Mouse (Mus musculus) stomach, embryonic 14.5 days (tissue): Measurements from ENCODE around the gene Hscb. TPM values are rescaled to one million over a fixed set of nuclear protein-coding genes. Genes with fewer than 3 reads are reported as not detected.
A peak's percentile ranks its signal among the peaks of the same experiment; 100 is the strongest.

Source experiments
- ATAC-seq: fragments of 200-750 bp; cut with Nextera tagmentation; 2 replicates; pipeline ENCODE4 v1.8.0; 2017; ENCODE audit warnings: low read depth, moderate TSS enrichment; ENCODE audit not compliant: insufficient number of reproducible peaks, insufficient read depth, low FRiP score
- H3K27ac ChIP-seq: fragments of 300-500 bp; sonication (generic); 2 replicates; pipeline ENCODE4 v1.5.1; 2014; ENCODE audit warnings: mild to moderate bottlenecking, low read length, moderate library complexity, mixed read lengths
- H3K27me3 ChIP-seq: fragments of 300-500 bp; sonication (generic); 2 replicates; pipeline ENCODE4 v1.6.1; 2014; ENCODE audit warnings: low read length, control low read depth, mixed read lengths; ENCODE audit not compliant: control insufficient read depth, insufficient read depth
- H3K36me3 ChIP-seq: fragments of 300-500 bp; sonication (generic); 2 replicates; pipeline ENCODE4 v1.6.1; 2014; ENCODE audit warnings: mild to moderate bottlenecking, control low read depth, low read length, moderate library complexity, mixed read lengths; ENCODE audit not compliant: control insufficient read depth, insufficient read depth
- H3K4me1 ChIP-seq: fragments of 300-500 bp; sonication (generic); 2 replicates; pipeline ENCODE4 v1.6.1; 2014; ENCODE audit warnings: low read length, control low read depth, mixed read lengths; ENCODE audit not compliant: control insufficient read depth, insufficient read depth
- H3K4me2 ChIP-seq: fragments of 300-500 bp; sonication (generic); replicated peaks from 2 replicates; pipeline ENCODE4 v1.6.1; 2014; ENCODE audit warnings: low read depth, low read length, control low read depth
- H3K4me3 ChIP-seq: fragments of 300-500 bp; sonication (generic); 2 replicates; pipeline ENCODE4 v1.5.1; 2014; ENCODE audit warnings: low read depth, low read length, control low read depth
- H3K9ac ChIP-seq: fragments of 300-500 bp; sonication (generic); replicated peaks from 2 replicates; pipeline ENCODE4 v1.6.1; 2014; ENCODE audit warnings: low read depth, mild to moderate bottlenecking, control low read depth, low read length, moderate library complexity, mixed read lengths
- H3K9me3 ChIP-seq: fragments of 300-500 bp; sonication (generic); 2 replicates; pipeline ENCODE4 v1.6.1; 2016; ENCODE audit warnings: low read depth, low read length, control low read depth; ENCODE audit not compliant: control insufficient read depth
- WGBS: fragments of 180-500 bp; shearing (Covaris S2); extraction: QIAGEN DNeasy Blood & Tissue Kit; methylation state at CpG from one replicate; pipeline ENCODE4 v1.1.7; 2014; 5-methylcytosine and 5-hydroxymethylcytosine counted together
- polyA plus RNA-seq: library from polyadenylated mRNA; unstranded; fragments of >200 nt; fragmentation: Nextera tagmentation; extraction: Ambion mirVana; gene quantifications from 2 replicates; pipeline ENCODE4 v1.2.1, GENCODE M21; 2014

The Hscb gene
- polyA plus RNA-seq, 1 experiment from 2014 or later: 26.6 TPM

- ATAC-seq: no peak
- H3K4me2 ChIP-seq: no peak overlapping the region
- no peak overlapping the region for H3K9ac ChIP-seq
- peaks cover 5% of the 10 kb centered on the region; the same call in 1 of the 2 replicates for H3K4me1 ChIP-seq
- H3K4me3 ChIP-seq: no peak overlapping the region
- no peak overlapping the region; the same call in 1 of the 2 replicates for H3K27ac ChIP-seq
- no peaks in the 10 kb centered on the region for H3K27me3 ChIP-seq
- H3K36me3 ChIP-seq: peaks cover 9% of the 10 kb centered on the region; the same call in 1 of the 2 replicates
- H3K9me3 ChIP-seq: no peaks in the 10 kb centered on the region
Measured at GRCm38 (mm10) chr5:110874711-110875110, 35.1 kb upstream of the Hscb start.

- no peak overlapping the region for H3K4me3 ChIP-seq
- H3K27ac ChIP-seq: no peak overlapping the region
- peaks cover 11% of the 10 kb centered on the region; the same call in 1 of the 2 replicates for H3K36me3 ChIP-seq
- no peaks in the 10 kb centered on the region for H3K27me3 ChIP-seq
- H3K4me2 ChIP-seq: no peak overlapping the region
- H3K9me3 ChIP-seq: no peaks in the 10 kb centered on the region
- H3K4me1 ChIP-seq: peaks cover 9% of the 10 kb centered on the region; the same call in 1 of the 2 replicates
- no peak overlapping the region for H3K9ac ChIP-seq
- 91% methylated on average over 6 of the region's 6 CpGs for WGBS
- no peak for ATAC-seq
Measured at GRCm38 (mm10) chr5:110873160-110873559, 33.6 kb upstream of the Hscb start.

GRCm38 (mm10) chr5:110869242-110869669 is 29.7 kb upstream of the Hscb start:
- Histone ChIP-seq H3K9me3 (no peaks in the 10 kb centered on the region), H3K36me3 (peaks cover 11% of the 10 kb centered on the region; the same call in 1 of the 2 replicates), H3K4me1 (peaks cover 4% of the 10 kb centered on the region; the same call in 1 of the 2 replicates), H3K27ac (peak overlapping the region; percentile 76), H3K9ac (no peak overlapping the region), H3K27me3 (no peaks in the 10 kb centered on the region), H3K4me2 (0 out of 2 replicates have a peak overlapping the region, but pooled peaks have one; percentile 14), H3K4me3 (no peak overlapping the region)
- 12% methylated on average over 8 of the region's 8 CpGs for WGBS
- ATAC-seq: peak; percentile 72

- peaks cover 11% of the 10 kb centered on the region; the same call in 1 of the 2 replicates for H3K36me3 ChIP-seq
- H3K27ac ChIP-seq: peak overlapping the region; percentile 76; the same call in 1 of the 2 replicates
- H3K9ac ChIP-seq: no peak overlapping the region
- no peaks in the 10 kb centered on the region for H3K9me3 ChIP-seq
- H3K4me3 ChIP-seq: no peak overlapping the region
- H3K4me2 ChIP-seq: no peak overlapping the region
- WGBS: 52% methylated on average over 4 of the region's 4 CpGs
- no peaks in the 10 kb centered on the region for H3K27me3 ChIP-seq
- H3K4me1 ChIP-seq: peaks cover 4% of the 10 kb centered on the region; the same call in 1 of the 2 replicates
- 0 out of 2 replicates have a peak, but pooled peaks have one; percentile 4 for ATAC-seq
Measured at GRCm38 (mm10) chr5:110868460-110868859, 28.9 kb upstream of the Hscb start.

- H3K4me2 ChIP-seq: no peak overlapping the region
- H3K4me1 ChIP-seq: peaks cover 6% of the 10 kb centered on the region; the same call in 1 of the 2 replicates
- no peaks in the 10 kb centered on the region for H3K27me3 ChIP-seq
- ATAC-seq: no peak
- no peak overlapping the region for H3K9ac ChIP-seq
- H3K36me3 ChIP-seq: peaks cover 9% of the 10 kb centered on the region
- 84% methylated on average over 5 of the region's 5 CpGs for WGBS
- H3K27ac ChIP-seq: 0 out of 2 replicates have a peak overlapping the region, but pooled peaks have one; percentile 83
- H3K9me3 ChIP-seq: no peaks in the 10 kb centered on the region
- H3K4me3 ChIP-seq: no peak overlapping the region
Measured at GRCm38 (mm10) chr5:110860445-110860844, 20.9 kb upstream of the Hscb start.

- 13% methylated on average over 13 of the region's 13 CpGs for WGBS
- H3K27ac ChIP-seq: peak overlapping the region; percentile 83
- peak overlapping the region; percentile 21 for H3K4me2 ChIP-seq
- peaks cover 6% of the 10 kb centered on the region; the same call in 1 of the 2 replicates for H3K4me1 ChIP-seq
- no peaks in the 10 kb centered on the region for H3K27me3 ChIP-seq
- peak; percentile 77; the same call in 1 of the 2 replicates for ATAC-seq
- peak overlapping the region; percentile 28; the same call in 1 of the 2 replicates for H3K9ac ChIP-seq
- H3K9me3 ChIP-seq: no peaks in the 10 kb centered on the region
- peaks cover 9% of the 10 kb centered on the region for H3K36me3 ChIP-seq
- H3K4me3 ChIP-seq: peak overlapping the region; percentile 16
Measured at GRCm38 (mm10) chr5:110859013-110859650, 19.6 kb upstream of the Hscb start.

- Histone ChIP-seq H3K27me3 (no peaks in the 10 kb centered on the region), H3K36me3 (peaks cover 4% of the 10 kb centered on the region), H3K4me2 (no peak overlapping the region), H3K9ac (no peak overlapping the region), H3K4me1 (peaks cover 6% of the 10 kb centered on the region; the same call in 1 of the 2 replicates), H3K27ac (peak overlapping the region; percentile 15; the same call in 1 of the 2 replicates), H3K4me3 (no peak overlapping the region), H3K9me3 (no peaks in the 10 kb centered on the region)
- no peak for ATAC-seq
- WGBS: 56% methylated on average over 5 of the region's 5 CpGs
Measured at GRCm38 (mm10) chr5:110857091-110857490, 17.5 kb upstream of the Hscb start.

- 85% methylated on average over 1 of the region's 1 CpGs for WGBS
- no peaks in the 10 kb centered on the region for H3K4me1 ChIP-seq
- ATAC-seq: no peak
- no peak overlapping the region for H3K27ac ChIP-seq
- no peak overlapping the region for H3K4me2 ChIP-seq
- H3K36me3 ChIP-seq: peaks cover 9% of the 10 kb centered on the region
- no peak overlapping the region for H3K4me3 ChIP-seq
- H3K27me3 ChIP-seq: no peaks in the 10 kb centered on the region
- H3K9me3 ChIP-seq: no peaks in the 10 kb centered on the region
- H3K9ac ChIP-seq: no peak overlapping the region
Measured at GRCm38 (mm10) chr5:110852990-110853389, 13.4 kb upstream of the Hscb start.
